Mouse (Mus musculus): ENCODE measurements at regions not wholly inside any gene's neighbourhood (a gene's known extent, or its start where the extent isn't known, plus 50 kb on each side); places are given as distances from the start of the nearest gene placed in this dataset.

GRCm38 (mm10) chrX:136321692-136322091, 51.6 kb downstream of the Bex3 start:
- Histone ChIP-seq H3K4me3 (ENCODE audit: low read depth, low read length) (no peak overlapping the region), H3K27me3 (ENCODE audit: control insufficient read depth, insufficient read depth, low read length) (no peaks in the 10 kb centered on the region), H3K4me2 (replicated peaks; ENCODE audit: low read depth) (no peak overlapping the region), H3K4me1 (replicated peaks; ENCODE audit: control insufficient read depth, insufficient read depth) (no peaks in the 10 kb centered on the region), H3K9ac (ENCODE audit: low read length) (no peak overlapping the region), H3K36me3 (ENCODE audit: control insufficient read depth, insufficient read depth, low read length) (no peaks in the 10 kb centered on the region), H3K9me3 (ENCODE audit: control insufficient read depth, low read length) (no peaks in the 10 kb centered on the region), H3K27ac (replicated peaks) (no peak overlapping the region)
- ATAC-seq (ENCODE audit: low FRiP score, low TSS enrichment) (no peak), DNase-seq (ENCODE audit: low spot score) (peak; percentile 37)
- TF ChIP-seq EP300 (optimal IDR thresholded peaks at IDR 0.05) (no peak), CTCF (IDR thresholded peaks at IDR 0.05; ENCODE audit: low read depth) (peak; percentile 86)
- WGBS: 5% methylated on average over 3 of the region's 3 CpGs

- no peak for TF ChIP-seq EP300 (optimal IDR thresholded peaks at IDR 0.05)
- no peak for TF ChIP-seq CTCF (IDR thresholded peaks at IDR 0.05; ENCODE audit: low read depth)
- H3K4me3 ChIP-seq (ENCODE audit: low read depth, low read length): no peak overlapping the region
- no peak overlapping the region for H3K4me2 ChIP-seq (replicated peaks; ENCODE audit: low read depth)
- DNase-seq (ENCODE audit: low spot score): no peak
- H3K27me3 ChIP-seq (ENCODE audit: control insufficient read depth, insufficient read depth, low read length): no peaks in the 10 kb centered on the region
- no peak for ATAC-seq (ENCODE audit: low FRiP score, low TSS enrichment)
- no peaks in the 10 kb centered on the region for H3K36me3 ChIP-seq (ENCODE audit: control insufficient read depth, insufficient read depth, low read length)
- no peak overlapping the region for H3K27ac ChIP-seq (replicated peaks)
- 84% methylated on average over 2 of the region's 2 CpGs for WGBS
- no peaks in the 10 kb centered on the region for H3K9me3 ChIP-seq (ENCODE audit: control insufficient read depth, low read length)
- no peaks in the 10 kb centered on the region for H3K4me1 ChIP-seq (replicated peaks; ENCODE audit: control insufficient read depth, insufficient read depth)
- H3K9ac ChIP-seq (ENCODE audit: low read length): no peak overlapping the region
Measured at GRCm38 (mm10) chrX:136365809-136366208, 95.8 kb downstream of the Bex3 start.

Measured in stomach, postnatal 0 days (tissue).